Mouse (Mus musculus): ENCODE measurements around the gene March2. TPM values are rescaled to one million over a fixed set of nuclear protein-coding genes. Genes with fewer than 3 reads are reported as not detected.

Gene March2
- total RNA-seq, 2 experiments from 2014 or later: 90.0 to 90.1 TPM

- DNase-seq (ENCODE audit: low spot score in 2 of 2): no peak
Observed at GRCm38 (mm10) chr17:33718944-33719725, 665 bp upstream of the March2 start.

GRCm38 (mm10) chr17:33717982-33718381, 488 bp downstream of the March2 start:
- no peak for DNase-seq (ENCODE audit: low spot score in 2 of 2)

GRCm38 (mm10) chr17:33717246-33717645, 1.2 kb downstream of the March2 start:
- no peak for DNase-seq (ENCODE audit: low spot score in 2 of 2)

DNA sequence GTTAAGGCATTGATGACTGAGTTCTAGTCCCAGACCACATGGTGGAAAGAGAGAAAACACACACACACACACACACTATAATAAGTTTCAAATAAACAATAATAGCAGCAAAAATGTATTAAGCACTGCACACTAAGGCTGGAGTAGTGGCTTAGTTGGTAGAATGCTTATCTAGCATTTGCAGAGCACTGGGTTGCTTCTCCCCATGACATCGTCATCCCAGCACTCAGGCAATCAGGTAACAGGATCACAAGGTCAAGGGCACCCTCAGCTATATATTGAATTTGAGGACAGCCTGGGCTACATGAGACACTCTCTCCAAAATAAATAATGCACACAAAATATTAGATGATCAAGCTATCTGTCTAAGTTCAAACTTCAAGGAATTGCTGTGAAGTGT, 3.7 kb downstream of the March2 start:
- no peak for DNase-seq (ENCODE audit: low spot score in 2 of 2)

DNA sequence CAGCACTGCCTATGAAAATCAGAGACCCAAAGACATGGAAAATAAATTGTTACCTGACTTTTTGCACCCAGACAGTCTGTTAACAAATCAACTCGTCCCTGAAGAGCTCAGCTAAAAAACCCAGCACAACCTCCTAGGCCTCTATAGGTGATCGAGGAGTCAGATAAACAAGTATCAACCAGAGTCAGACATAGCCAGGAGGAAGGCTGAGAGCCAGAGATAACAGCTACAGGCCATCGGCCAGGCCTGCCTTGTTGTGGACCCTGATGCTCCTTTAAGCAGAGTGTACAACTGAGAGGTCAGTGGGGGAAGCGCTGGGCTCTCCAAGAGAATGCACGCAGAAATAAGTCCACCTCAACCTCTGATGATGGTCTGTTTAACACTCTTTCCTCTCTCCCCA, 5.2 kb downstream of the March2 start:
- DNase-seq (ENCODE audit: low spot score in 2 of 2): no peak

GRCm38 (mm10) chr17:33709834-33710233, 8.6 kb downstream of the March2 start:
- no peak for DNase-seq (ENCODE audit: low spot score in 2 of 2)

GRCm38 (mm10) chr17:33703091-33703490, 15.4 kb downstream of the March2 start:
- no peak for DNase-seq (ENCODE audit: low spot score in 2 of 2)

DNA sequence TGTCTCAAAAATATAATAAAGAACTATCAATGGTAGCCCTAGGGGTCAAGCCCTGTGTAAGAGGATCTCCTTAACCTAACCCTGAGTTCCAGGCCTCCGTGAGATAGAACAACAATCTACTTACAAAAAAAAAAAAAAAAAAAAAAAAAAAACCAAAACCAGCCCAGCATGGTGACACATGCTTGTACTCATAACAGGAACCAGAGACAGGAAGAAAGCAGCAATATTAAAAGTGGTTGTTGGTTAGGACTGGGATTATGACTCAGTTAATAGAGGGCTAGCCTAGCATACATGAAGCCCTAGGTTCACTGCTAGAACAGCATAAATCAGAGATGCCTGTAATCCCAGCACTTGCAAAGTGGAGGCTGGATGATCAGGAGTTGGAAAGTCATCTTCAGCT, 16.3 kb downstream of the March2 start:
- no peak for DNase-seq (ENCODE audit: low spot score in 2 of 2)

GRCm38 (mm10) chr17:33695471-33695870, 23.0 kb downstream of the March2 start:
- no peak for DNase-seq (ENCODE audit: low spot score in 2 of 2)

DNA sequence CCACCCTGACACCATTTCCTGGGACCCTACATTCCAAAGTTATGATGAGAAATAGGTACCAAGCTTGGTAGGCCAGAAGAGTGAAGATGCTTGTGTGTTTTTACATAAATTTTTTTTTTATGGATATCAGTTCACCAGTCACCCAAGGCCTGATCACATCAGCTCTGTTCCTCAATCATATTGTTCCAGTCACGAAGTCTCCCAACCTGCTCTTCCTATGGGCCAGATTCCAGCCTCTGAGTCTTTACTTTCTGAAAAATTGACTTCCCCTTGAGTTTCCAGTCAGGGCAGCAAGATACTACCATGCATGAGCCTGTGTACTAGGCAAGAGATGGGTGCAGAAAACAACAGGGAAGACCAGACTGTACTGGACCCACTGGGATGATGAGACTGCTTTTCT, 31.7 kb downstream of the March2 start, which contains the start of gene Hnrnpm:
Hnrnpm (minus strand) TSS at position 101 of the 400 bp plus-strand sequence.
- DNase-seq (ENCODE audit: low spot score in 2 of 2): no peak

DNA sequence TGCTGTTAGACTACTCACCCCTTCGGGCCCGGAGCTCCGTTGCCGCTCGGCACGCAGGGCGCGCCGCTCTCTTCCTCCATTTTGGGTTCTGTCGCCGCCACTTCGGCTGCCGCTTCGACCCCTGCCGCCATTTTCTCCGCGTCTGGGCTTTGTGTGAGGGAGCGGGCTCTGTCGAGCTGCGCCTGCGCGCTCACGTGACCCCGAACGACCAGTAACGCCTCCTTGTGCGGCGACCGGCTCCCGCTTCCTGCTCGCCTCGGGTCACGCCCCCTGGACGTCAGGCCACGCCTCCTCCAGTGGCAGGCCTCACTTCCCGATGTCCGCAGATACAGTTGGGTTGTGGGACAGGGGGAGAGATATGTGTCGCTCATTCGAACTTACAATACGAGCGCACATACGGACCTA, 33.2 kb downstream of the March2 start:
- peak; percentile 97 to 98 for DNase-seq (ENCODE audit: low spot score in 2 of 2)

DNA sequence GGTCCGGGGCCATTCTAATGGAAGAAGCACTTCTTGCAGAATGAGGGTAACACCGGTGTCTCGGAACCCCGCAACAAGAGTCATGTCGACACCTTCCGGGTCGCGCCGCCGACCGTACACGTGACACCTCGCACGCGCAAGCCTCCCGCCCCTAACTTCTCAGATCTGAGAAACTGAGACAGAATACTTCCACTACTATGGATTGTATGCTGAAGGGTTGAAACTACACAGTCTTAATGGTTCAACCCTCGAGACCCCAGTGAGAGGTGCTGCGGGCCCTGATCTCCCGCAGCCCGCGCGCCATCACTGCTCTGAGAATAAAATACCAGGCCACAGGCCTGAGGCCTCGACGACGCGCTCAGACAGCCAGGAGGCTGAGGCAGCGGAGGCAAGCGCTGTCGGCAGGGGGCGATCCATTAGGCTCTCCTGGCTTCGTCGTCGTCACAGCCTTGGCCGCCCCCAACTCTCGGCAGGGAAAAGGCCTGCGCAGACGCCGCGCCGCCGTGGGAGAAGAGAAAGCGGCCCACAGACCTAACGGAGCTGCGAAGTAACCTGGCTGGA, 33.7 kb downstream of the March2 start:
- DNase-seq (ENCODE audit: low spot score in 2 of 2): peak; percentile 65 to 72

DNA sequence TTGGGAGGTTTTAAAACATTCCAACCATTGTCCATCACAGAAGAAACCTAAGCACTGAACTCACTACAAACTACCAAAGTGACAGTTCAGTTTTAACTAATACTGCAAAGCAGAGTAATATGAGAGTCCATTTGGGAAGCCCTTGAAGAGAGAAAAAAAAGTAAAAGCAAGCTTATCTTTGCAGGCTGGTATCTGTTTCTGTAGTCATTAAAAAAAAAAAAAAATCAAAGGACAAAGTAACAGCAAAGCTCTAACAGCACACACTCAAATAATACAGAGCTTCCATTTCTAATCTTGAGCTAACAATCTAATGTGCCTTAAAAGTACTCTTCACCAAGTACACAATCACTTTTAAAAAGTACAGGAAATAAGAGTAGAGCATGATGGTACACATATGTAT, 36.7 kb downstream of the March2 start:
- no peak for DNase-seq (ENCODE audit: low spot score in 2 of 2)

DNA sequence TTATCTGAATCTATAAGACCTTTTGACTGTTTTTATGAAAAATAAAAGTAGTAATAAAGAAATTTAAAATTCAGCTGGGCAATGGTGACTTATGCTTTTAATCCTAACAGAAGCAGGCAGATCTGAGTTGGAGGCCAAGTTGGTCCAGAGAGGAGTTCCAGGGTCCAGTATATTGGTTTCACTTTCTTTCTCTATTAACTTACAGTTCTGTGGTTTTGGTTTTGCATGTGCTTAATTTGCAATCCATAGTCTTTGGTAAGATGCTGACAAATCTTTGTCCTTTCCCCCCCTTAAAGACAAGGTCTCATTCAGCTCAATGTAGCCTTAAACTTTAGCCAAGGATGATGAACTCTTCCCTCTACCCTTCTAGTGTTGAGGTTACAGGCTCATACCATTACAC, 39.7 kb downstream of the March2 start:
- no peak for DNase-seq (ENCODE audit: low spot score in 2 of 2)

- DNase-seq (ENCODE audit: low spot score in 2 of 2): no peak
Observed at GRCm38 (mm10) chr17:33676086-33676485, 42.4 kb downstream of the March2 start.

DNA sequence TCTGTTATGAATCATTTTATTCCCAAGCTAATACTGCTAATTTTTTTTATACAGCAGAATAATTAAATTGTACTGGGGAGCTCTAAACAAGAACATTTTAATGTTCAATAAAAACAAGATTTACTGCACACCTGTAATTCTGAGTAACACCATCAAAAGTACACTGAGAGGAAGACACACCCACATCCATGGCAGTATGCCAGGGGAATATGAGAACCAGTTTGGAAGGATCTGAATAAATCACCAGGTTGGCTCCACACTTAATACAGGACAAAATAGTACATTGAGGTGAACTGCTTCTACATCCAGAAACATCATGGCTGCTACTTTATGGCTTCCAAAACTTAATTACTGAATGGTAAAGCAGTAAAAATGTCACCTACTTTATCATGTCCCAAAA, 43.0 kb downstream of the March2 start:
- no peak for DNase-seq (ENCODE audit: low spot score in 2 of 2)

DNA sequence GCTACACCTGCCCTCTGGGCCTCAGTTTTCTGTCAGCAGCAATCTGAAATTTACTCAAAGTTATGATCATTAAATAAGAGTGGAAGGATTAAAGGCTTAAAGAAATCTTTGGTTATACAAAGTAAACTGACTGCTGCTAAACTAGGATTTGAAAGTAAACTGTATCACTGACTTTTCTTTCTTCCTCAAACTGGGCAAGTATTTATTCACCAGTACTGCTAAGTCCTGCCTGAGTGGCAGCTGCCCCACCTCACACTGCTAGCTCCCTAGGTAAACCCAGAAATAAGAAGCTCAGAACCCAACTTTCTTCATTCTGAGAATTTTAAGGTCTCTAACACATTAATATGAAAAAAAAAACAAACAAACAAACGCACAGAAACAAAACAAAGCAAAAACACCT, 44.6 kb downstream of the March2 start:
- no peak for DNase-seq (ENCODE audit: low spot score in 2 of 2)

GRCm38 (mm10) chr17:33669681-33670080, 48.8 kb downstream of the March2 start:
- no peak for DNase-seq (ENCODE audit: low spot score in 2 of 2)

DNA sequence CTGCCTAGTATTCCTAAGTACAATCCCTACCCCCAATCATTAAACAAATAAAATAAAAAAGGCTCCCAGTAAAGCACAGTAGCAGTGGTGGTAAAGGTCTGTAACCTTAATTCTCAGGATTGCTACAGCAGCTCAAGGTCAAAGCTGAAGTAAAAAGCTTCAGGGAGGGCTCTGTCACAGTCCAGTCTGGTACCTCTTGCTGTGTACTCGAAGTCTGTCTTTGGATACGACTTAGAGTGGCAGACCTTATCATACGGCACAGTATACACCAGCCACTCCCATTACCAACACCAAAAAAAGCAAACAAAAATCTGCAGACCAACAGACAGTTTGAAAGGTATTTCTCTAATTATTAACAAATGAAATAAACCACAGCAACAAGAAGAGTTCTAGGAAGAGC, 51.7 kb downstream of the March2 start:
- DNase-seq (ENCODE audit: low spot score in 2 of 2): no peak

DNA sequence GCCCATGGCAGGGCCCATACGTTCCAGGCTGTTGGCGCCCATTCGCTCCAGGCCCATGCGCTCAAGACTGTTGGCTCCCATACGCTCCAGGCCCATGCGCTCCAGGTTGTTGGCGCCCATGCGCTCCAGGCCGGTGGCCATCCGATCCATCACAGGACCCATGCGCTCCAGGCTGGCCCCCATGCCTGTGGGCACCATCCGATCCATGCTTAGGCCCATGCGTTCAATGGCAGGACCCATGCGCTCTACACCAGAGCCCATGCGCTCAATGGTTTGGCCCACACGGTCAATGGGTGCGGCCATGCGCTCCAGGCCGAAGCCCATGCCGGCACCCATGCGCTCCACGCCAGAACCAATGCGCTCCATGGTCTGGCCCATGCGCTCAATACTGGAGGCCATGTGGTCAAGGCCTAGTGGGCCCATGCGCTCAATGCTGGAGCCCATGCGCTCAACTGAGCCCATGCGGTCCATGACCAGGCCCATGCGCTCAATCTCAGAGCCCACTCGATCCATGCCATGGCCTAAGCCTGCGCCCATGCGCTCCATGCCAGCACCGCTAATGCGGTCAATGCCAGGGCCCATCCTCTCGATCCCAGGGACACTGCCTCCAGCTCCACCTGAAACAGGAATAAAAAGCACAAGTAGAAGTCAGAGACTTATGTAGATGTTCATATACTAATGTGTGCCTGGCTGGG, 68.5 kb downstream of the March2 start:
- DNase-seq (ENCODE audit: low spot score in 2 of 2): no peak

DNA sequence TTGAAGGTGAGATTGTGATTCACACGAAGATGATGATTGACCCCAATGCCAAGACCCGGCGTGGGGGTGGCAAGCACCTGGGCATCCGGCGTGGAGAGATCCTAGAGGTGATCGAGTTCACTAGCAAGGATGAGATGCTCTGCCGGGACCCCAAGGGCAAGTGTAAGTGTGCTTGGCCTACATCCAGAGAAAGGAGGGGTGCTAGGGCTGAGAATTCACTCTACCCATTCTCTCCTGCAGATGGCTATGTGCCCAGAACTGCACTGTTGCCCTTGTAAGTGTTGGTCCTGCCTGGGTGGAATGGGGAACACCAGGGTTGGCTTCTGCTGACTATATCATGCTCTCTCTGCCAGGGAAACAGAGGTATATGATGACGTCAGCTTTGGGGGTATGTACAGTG, 73.4 kb downstream of the March2 start:
- DNase-seq (ENCODE audit: low spot score in 2 of 2): no peak

DNA sequence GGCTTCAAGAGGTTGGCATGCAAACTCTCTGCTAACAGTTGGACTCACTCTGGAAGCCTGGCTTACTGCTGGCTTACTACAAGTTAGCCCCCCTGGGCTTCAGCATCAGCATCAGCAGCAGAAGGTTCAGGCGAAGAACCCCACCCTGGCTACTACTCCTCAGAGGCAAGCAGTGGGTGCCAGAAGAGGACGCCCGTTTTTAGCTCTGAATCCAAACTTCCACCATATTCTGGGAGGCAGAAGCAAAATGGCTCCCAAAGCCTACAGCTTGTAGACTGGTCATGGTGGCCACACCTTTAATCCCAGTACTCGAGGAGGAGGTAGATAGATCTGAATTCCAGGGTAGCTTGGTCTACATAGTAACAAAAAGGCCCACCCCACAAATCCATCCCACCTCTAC, 74.4 kb downstream of the March2 start:
- DNase-seq (ENCODE audit: low spot score in 2 of 2): no peak
